Mouse (Mus musculus) embryonic facial prominence, embryonic 14.5 days (tissue): Measurements from ENCODE around the gene Ntn4. TPM values are rescaled to one million over a fixed set of nuclear protein-coding genes. Genes with fewer than 3 reads are reported as not detected.

Experiments used
- ATAC-seq: fragments of 200-750 bp; cut with Nextera tagmentation; 2 replicates; pipeline ENCODE4 v1.8.0; 2017; ENCODE audit warnings: low read depth, moderate number of reproducible peaks, moderate TSS enrichment
- DNase-seq: peaks from one replicate; pipeline ENCODE4 v3.0.0-alpha.2; 2015; ENCODE audit warnings: low spot score
- H3K27ac ChIP-seq: fragments of 300-500 bp; sonication (generic); replicated peaks from 2 replicates; pipeline ENCODE4 v1.5.1; 2014; ENCODE audit warnings: low read depth, mild to moderate bottlenecking, low read length, moderate library complexity
- H3K27me3 ChIP-seq: fragments of 300-500 bp; sonication (generic); replicated peaks from 2 replicates; pipeline ENCODE4 v1.6.1; 2014; ENCODE audit warnings: low read length; ENCODE audit not compliant: control insufficient read depth, insufficient read depth
- H3K36me3 ChIP-seq: fragments of 300-500 bp; sonication (generic); 2 replicates; pipeline ENCODE4 v1.6.1; 2014; ENCODE audit warnings: low read length, mixed read lengths; ENCODE audit not compliant: control insufficient read depth, insufficient read depth
- H3K4me1 ChIP-seq: fragments of 300-500 bp; sonication (generic); 2 replicates; pipeline ENCODE4 v1.6.1; 2014; ENCODE audit warnings: antibody characterized with exemption, low read length; ENCODE audit not compliant: control insufficient read depth, insufficient read depth
- H3K4me2 ChIP-seq: fragments of 300-500 bp; sonication (generic); 2 replicates; pipeline ENCODE4 v1.6.1; 2014; ENCODE audit warnings: low read depth, mild to moderate bottlenecking, low read length, moderate library complexity, mixed read lengths
- H3K4me3 ChIP-seq: fragments of 300-500 bp; sonication (generic); 2 replicates; pipeline ENCODE4 v1.5.1; 2014; ENCODE audit warnings: low read depth, mild to moderate bottlenecking, low read length
- H3K9ac ChIP-seq: fragments of 300-500 bp; sonication (generic); 2 replicates; pipeline ENCODE4 v1.6.1; 2014; ENCODE audit warnings: low read depth, mild to moderate bottlenecking, low read length, moderate library complexity, mixed read lengths
- H3K9me3 ChIP-seq: fragments of 300-500 bp; sonication (generic); 2 replicates; pipeline ENCODE4 v1.6.1; 2016; ENCODE audit warnings: low read length; ENCODE audit not compliant: control insufficient read depth
- WGBS: fragments of 180-500 bp; shearing (Covaris S2); extraction: QIAGEN DNeasy Blood & Tissue Kit; methylation state at CpG from one replicate; pipeline ENCODE4 v1.1.7; 2014; 5-methylcytosine and 5-hydroxymethylcytosine counted together
- polyA plus RNA-seq: library from polyadenylated mRNA; unstranded; fragments of >200 nt; fragmentation: Nextera tagmentation; extraction: Ambion mirVana; gene quantifications from 2 replicates; pipeline ENCODE4 v1.2.1, GENCODE M21; 2014

The Ntn4 gene
- polyA plus RNA-seq, 1 experiment from 2014 or later, result 0.74 TPM

DNA sequence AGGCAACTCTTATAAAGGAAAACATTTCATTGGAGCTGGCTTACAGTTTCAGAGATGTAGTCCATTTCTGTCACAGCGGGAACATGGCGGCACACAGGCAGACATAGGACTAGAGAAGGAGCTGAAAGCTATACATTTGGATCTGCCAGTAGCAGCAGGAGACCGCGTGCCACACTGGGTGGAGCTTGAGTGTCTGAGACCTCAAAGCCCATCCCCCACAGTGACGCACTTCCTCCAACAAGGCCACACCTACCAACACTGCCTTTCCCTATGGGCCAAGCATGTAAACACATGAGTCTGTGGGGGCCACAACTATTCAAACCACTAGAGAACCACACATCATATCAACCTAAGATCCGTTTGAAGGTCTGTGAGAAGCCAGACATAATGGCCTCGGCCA, 31.2 kb upstream of the Ntn4 start:
- no peaks in the 10 kb centered on the region for H3K36me3 ChIP-seq
- no peak overlapping the region for H3K27ac ChIP-seq
- ATAC-seq, result no peak
- 96% methylated on average over 7 of the region's 7 CpGs for WGBS
- no peaks in the 10 kb centered on the region for H3K9me3 ChIP-seq
- no peak overlapping the region for H3K4me3 ChIP-seq
- DNase-seq, result no peak
- no peaks in the 10 kb centered on the region for H3K4me1 ChIP-seq
- H3K27me3 ChIP-seq, result no peaks in the 10 kb centered on the region
- H3K4me2 ChIP-seq, result no peak overlapping the region
- H3K9ac ChIP-seq, result no peak overlapping the region

GRCm38 (mm10) chr10:93610896-93611295, 29.6 kb upstream of the Ntn4 start:
- no peak for DNase-seq
- Histone ChIP-seq H3K36me3 (no peaks in the 10 kb centered on the region), H3K9ac (no peak overlapping the region), H3K9me3 (no peaks in the 10 kb centered on the region), H3K27me3 (no peaks in the 10 kb centered on the region), H3K4me1 (no peaks in the 10 kb centered on the region), H3K27ac (no peak overlapping the region), H3K4me2 (no peak overlapping the region), H3K4me3 (no peak overlapping the region)
- no peak for ATAC-seq
- 92% methylated on average over 1 of the region's 1 CpGs for WGBS

- Histone ChIP-seq H3K4me3 (no peak overlapping the region), H3K4me2 (0 out of 2 replicates have a peak overlapping the region, but pooled peaks have one; percentile 23), H3K9me3 (no peaks in the 10 kb centered on the region), H3K4me1 (no peaks in the 10 kb centered on the region), H3K36me3 (no peaks in the 10 kb centered on the region), H3K27ac (no peak overlapping the region), H3K9ac (no peak overlapping the region), H3K27me3 (no peaks in the 10 kb centered on the region)
- WGBS, result 45% methylated on average over 18 of the region's 18 CpGs
- no peak; the same call in 1 of the 2 replicates for ATAC-seq
- peak; percentile 62 for DNase-seq
Measured at GRCm38 (mm10) chr10:93611419-93612007, 29.0 kb upstream of the Ntn4 start.

DNA sequence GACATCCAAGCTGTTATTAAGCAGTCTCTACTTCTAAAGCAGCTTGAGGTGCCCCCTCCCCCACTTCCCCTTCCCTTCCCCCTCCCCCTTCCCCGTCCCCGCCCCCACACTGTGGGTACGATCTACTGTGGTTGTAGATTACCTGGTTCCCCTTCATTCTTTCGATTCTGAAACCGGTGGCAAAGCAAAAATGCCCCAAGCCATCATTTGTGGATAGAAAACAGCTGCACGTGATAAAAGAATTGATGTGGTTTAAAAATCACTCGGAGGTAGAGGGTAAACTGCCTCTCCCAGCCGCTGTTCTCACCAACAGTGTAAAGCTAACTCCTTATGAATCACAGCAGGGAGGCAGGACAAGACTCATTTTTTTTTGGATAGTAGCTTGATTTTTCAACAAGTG, 25.6 kb upstream of the Ntn4 start:
- DNase-seq (no peak), ATAC-seq (no peak)
- Histone ChIP-seq H3K4me1 (no peaks in the 10 kb centered on the region), H3K27ac (no peak overlapping the region), H3K4me3 (no peak overlapping the region), H3K4me2 (no peak overlapping the region), H3K27me3 (no peaks in the 10 kb centered on the region), H3K9me3 (no peaks in the 10 kb centered on the region), H3K9ac (no peak overlapping the region), H3K36me3 (no peaks in the 10 kb centered on the region)
- 37% methylated on average over 8 of the region's 8 CpGs for WGBS

DNA sequence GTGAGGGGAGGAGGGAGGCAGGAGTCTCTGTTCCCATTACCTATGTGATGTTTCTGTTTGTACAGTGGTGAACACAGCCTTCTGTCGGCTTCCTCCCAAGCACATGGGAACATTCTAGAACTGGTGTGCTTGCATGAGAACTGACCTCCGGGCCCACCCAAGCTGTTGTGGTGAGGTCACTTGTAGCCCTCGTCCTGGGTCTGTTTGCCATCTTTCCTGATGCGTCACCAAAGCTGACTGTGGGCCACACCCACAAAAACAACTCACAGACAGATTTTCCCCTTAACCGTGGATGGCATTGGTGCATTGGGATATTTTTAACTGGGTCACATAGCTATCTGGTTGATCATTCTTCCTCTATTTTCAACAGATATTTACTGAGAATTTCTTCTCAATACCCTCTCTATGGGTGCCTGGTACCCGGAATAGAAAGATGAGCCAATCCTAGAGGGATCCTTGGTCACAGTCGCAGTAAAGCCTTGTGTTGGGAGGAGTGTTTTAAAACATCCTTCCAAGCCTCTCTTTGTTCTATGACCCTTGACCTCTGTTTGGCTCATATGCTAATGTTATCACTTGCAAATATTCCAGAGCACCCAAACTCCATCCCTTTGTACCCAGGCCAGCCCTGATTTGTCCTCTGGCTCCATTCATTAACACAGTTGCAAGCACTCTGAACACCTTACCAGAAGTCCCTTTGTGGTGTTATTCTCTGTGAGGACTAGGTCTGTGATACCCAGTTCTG, 19.9 kb upstream of the Ntn4 start:
- no peak overlapping the region for H3K9ac ChIP-seq
- H3K27ac ChIP-seq, result no peak overlapping the region
- no peak for DNase-seq
- H3K4me3 ChIP-seq, result no peak overlapping the region
- 66% methylated on average over 7 of the region's 7 CpGs for WGBS
- no peaks in the 10 kb centered on the region for H3K9me3 ChIP-seq
- no peak for ATAC-seq
- no peak overlapping the region for H3K4me2 ChIP-seq
- no peaks in the 10 kb centered on the region for H3K4me1 ChIP-seq
- H3K27me3 ChIP-seq, result no peaks in the 10 kb centered on the region
- H3K36me3 ChIP-seq, result no peaks in the 10 kb centered on the region

- no peak overlapping the region for H3K9ac ChIP-seq
- H3K27ac ChIP-seq, result no peak overlapping the region
- no peak overlapping the region for H3K4me3 ChIP-seq
- no peak for DNase-seq
- H3K27me3 ChIP-seq, result no peaks in the 10 kb centered on the region
- no peaks in the 10 kb centered on the region for H3K9me3 ChIP-seq
- H3K36me3 ChIP-seq, result no peaks in the 10 kb centered on the region
- H3K4me1 ChIP-seq, result no peaks in the 10 kb centered on the region
- no peak for ATAC-seq
- no peak overlapping the region for H3K4me2 ChIP-seq
- 58% methylated on average over 9 of the region's 9 CpGs for WGBS
Measured at GRCm38 (mm10) chr10:93623725-93624124, 16.8 kb upstream of the Ntn4 start.

- Histone ChIP-seq H3K4me2 (no peak overlapping the region), H3K9me3 (no peaks in the 10 kb centered on the region), H3K27me3 (no peaks in the 10 kb centered on the region), H3K9ac (no peak overlapping the region), H3K27ac (no peak overlapping the region), H3K4me1 (no peaks in the 10 kb centered on the region), H3K4me3 (no peak overlapping the region), H3K36me3 (no peaks in the 10 kb centered on the region)
- DNase-seq, result no peak
- ATAC-seq, result no peak
- 68% methylated on average over 10 of the region's 10 CpGs for WGBS
Measured at GRCm38 (mm10) chr10:93624151-93624550, 16.3 kb upstream of the Ntn4 start.

DNA sequence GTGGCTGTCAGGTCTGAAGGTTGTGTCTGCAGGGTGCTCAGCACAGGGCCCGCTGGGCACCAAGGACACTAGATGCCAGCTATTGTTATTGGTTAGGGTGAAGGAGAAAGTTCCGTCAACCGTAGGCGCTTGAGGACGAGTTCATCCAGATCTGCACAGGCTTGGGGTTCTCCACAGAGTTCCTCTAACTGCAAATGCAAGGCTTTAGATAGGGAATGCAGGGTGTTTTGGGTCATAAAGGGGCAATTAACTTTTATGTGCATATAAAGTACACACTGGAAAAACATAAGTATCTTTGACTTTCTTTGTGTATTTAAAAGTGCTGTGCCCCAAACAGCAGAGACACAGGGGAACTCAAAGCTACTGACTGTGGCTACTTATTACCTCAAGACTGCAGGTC, 10.2 kb upstream of the Ntn4 start:
- no peak overlapping the region for H3K9ac ChIP-seq
- no peak overlapping the region for H3K4me2 ChIP-seq
- no peaks in the 10 kb centered on the region for H3K9me3 ChIP-seq
- no peak overlapping the region for H3K4me3 ChIP-seq
- no peaks in the 10 kb centered on the region for H3K36me3 ChIP-seq
- no peak for ATAC-seq
- 93% methylated on average over 5 of the region's 5 CpGs for WGBS
- no peak for DNase-seq
- H3K27ac ChIP-seq, result no peak overlapping the region
- no peaks in the 10 kb centered on the region for H3K27me3 ChIP-seq
- H3K4me1 ChIP-seq, result no peaks in the 10 kb centered on the region

- Histone ChIP-seq H3K9ac (no peak overlapping the region), H3K27me3 (no peaks in the 10 kb centered on the region), H3K36me3 (no peaks in the 10 kb centered on the region), H3K4me1 (no peaks in the 10 kb centered on the region), H3K27ac (no peak overlapping the region), H3K4me3 (no peak overlapping the region), H3K9me3 (no peaks in the 10 kb centered on the region), H3K4me2 (no peak overlapping the region)
- no peak for ATAC-seq
- WGBS, result 67% methylated on average over 4 of the region's 4 CpGs
- no peak for DNase-seq
Measured at GRCm38 (mm10) chr10:93632086-93632485, 8.4 kb upstream of the Ntn4 start.
